Mouse (Mus musculus): ENCODE data around the gene Syngr3. TPM values are rescaled to one million over a fixed set of nuclear protein-coding genes. Genes with fewer than 3 reads are reported as not detected.

Gene Syngr3
- polyA plus RNA-seq (2014; fragmentation: Illumina TruSeq; extraction: RNeasy Lipid Tissue Mini Kit (QIAGEN cat#74804); ENCODE audit: low read depth, low replicate concordance), result not detected

GRCm38 (mm10) chr17:24689251-24690081 is at the start of gene Syngr3:
Gene Syngr3, minus strand, starts transcription at chr17:24689955.

GRCm38 (mm10) chr17:24736330-24737051 is 46.7 kb upstream of the Syngr3 start, which contains the start of gene Msrb1:
Gene Msrb1, plus strand, starts transcription at chr17:24736642.

GRCm38 (mm10) chr17:24727618-24728017 is 37.9 kb upstream of the Syngr3 start, which contains the start of gene Rpl3l:
Gene Rpl3l, plus strand, starts transcription at chr17:24727820.

GRCm38 (mm10) chr17:24724184-24724583 is 34.4 kb upstream of the Syngr3 start, which contains the start of gene Ndufb10:
Gene Ndufb10, minus strand, starts transcription at chr17:24724478.

GRCm38 (mm10) chr17:24717943-24718342 is 28.2 kb upstream of the Syngr3 start, which contains the start of the genes Rnf151 and Rps2:
Gene Rnf151, minus strand, starts transcription at chr17:24718063.
Gene Rps2, plus strand, starts transcription at chr17:24718116.

GRCm38 (mm10) chr17:24706982-24707800 is 17.4 kb upstream of the Syngr3 start, which contains the start of gene Tbl3:
Gene Tbl3, minus strand, starts transcription at chr17:24707660.

GRCm38 (mm10) chr17:24696011-24696697 is 6.4 kb upstream of the Syngr3 start, which contains the start of the genes Gfer and Noxo1:
Gene Gfer, minus strand, starts transcription at chr17:24696156.
Gene Noxo1, plus strand, starts transcription at chr17:24696234.

GRCm38 (mm10) chr17:24669545-24670245 is 20.1 kb downstream of the Syngr3 start, which contains the start of gene Zfp598:
Gene Zfp598, plus strand, starts transcription at chr17:24669687.

GRCm38 (mm10) chr17:24658017-24658758 is 31.6 kb downstream of the Syngr3 start, which contains the start of gene Npw:
Gene Npw, minus strand, starts transcription at chr17:24658457.

GRCm38 (mm10) chr17:24650070-24650616 is 39.6 kb downstream of the Syngr3 start, which contains the start of gene Slc9a3r2:
Gene Slc9a3r2, minus strand, starts transcription at chr17:24650327.

Other genes with a start within 250 kb of the Syngr3 start
- not detected for gene Dnase1l2, start 246.8 kb downstream of the Syngr3 start, polyA plus RNA-seq (2014; fragmentation: Illumina TruSeq; extraction: RNeasy Lipid Tissue Mini Kit (QIAGEN cat#74804); ENCODE audit: low read depth, low replicate concordance)
- gene E4f1, start 219.6 kb downstream of the Syngr3 start, polyA plus RNA-seq (2014; fragmentation: Illumina TruSeq; extraction: RNeasy Lipid Tissue Mini Kit (QIAGEN cat#74804); ENCODE audit: low read depth, low replicate concordance), result 0.37 TPM
- 6.5 TPM for gene Pgp, start 219.6 kb downstream of the Syngr3 start, polyA plus RNA-seq (2014; fragmentation: Illumina TruSeq; extraction: RNeasy Lipid Tissue Mini Kit (QIAGEN cat#74804); ENCODE audit: low read depth, low replicate concordance)
- gene Bricd5, start 216.1 kb downstream of the Syngr3 start, polyA plus RNA-seq (2014; fragmentation: Illumina TruSeq; extraction: RNeasy Lipid Tissue Mini Kit (QIAGEN cat#74804); ENCODE audit: low read depth, low replicate concordance), result not detected
- gene Mlst8, start 210.9 kb downstream of the Syngr3 start, polyA plus RNA-seq (2014; fragmentation: Illumina TruSeq; extraction: RNeasy Lipid Tissue Mini Kit (QIAGEN cat#74804); ENCODE audit: low read depth, low replicate concordance), result 1.8 TPM
- gene Caskin1, start 201.4 kb downstream of the Syngr3 start, polyA plus RNA-seq (2014; fragmentation: Illumina TruSeq; extraction: RNeasy Lipid Tissue Mini Kit (QIAGEN cat#74804); ENCODE audit: low read depth, low replicate concordance), result not detected
- 3.5 TPM for gene Traf7, start 162.0 kb downstream of the Syngr3 start, polyA plus RNA-seq (2014; fragmentation: Illumina TruSeq; extraction: RNeasy Lipid Tissue Mini Kit (QIAGEN cat#74804); ENCODE audit: low read depth, low replicate concordance)
- gene Rab26, start 155.7 kb downstream of the Syngr3 start, polyA plus RNA-seq (2014; fragmentation: Illumina TruSeq; extraction: RNeasy Lipid Tissue Mini Kit (QIAGEN cat#74804); ENCODE audit: low read depth, low replicate concordance), result not detected
- gene Pkd1, start 140.1 kb downstream of the Syngr3 start, polyA plus RNA-seq (2014; fragmentation: Illumina TruSeq; extraction: RNeasy Lipid Tissue Mini Kit (QIAGEN cat#74804); ENCODE audit: low read depth, low replicate concordance), result 1.3 TPM
- gene Tsc2, start 57.3 kb downstream of the Syngr3 start, polyA plus RNA-seq (2014; fragmentation: Illumina TruSeq; extraction: RNeasy Lipid Tissue Mini Kit (QIAGEN cat#74804); ENCODE audit: low read depth, low replicate concordance), result 7.0 TPM
- gene Nthl1, start 57.3 kb downstream of the Syngr3 start, polyA plus RNA-seq (2014; fragmentation: Illumina TruSeq; extraction: RNeasy Lipid Tissue Mini Kit (QIAGEN cat#74804); ENCODE audit: low read depth, low replicate concordance), result 0.50 TPM
- gene Slc9a3r2, start 39.6 kb downstream of the Syngr3 start, polyA plus RNA-seq (2014; fragmentation: Illumina TruSeq; extraction: RNeasy Lipid Tissue Mini Kit (QIAGEN cat#74804); ENCODE audit: low read depth, low replicate concordance), result 3.9 TPM
- gene Npw, start 31.5 kb downstream of the Syngr3 start, polyA plus RNA-seq (2014; fragmentation: Illumina TruSeq; extraction: RNeasy Lipid Tissue Mini Kit (QIAGEN cat#74804); ENCODE audit: low read depth, low replicate concordance), result not detected
- gene Zfp598, start 20.3 kb downstream of the Syngr3 start, polyA plus RNA-seq (2014; fragmentation: Illumina TruSeq; extraction: RNeasy Lipid Tissue Mini Kit (QIAGEN cat#74804); ENCODE audit: low read depth, low replicate concordance), result 3.4 TPM
- 12.1 TPM for gene Gfer, start 6.2 kb upstream of the Syngr3 start, polyA plus RNA-seq (2014; fragmentation: Illumina TruSeq; extraction: RNeasy Lipid Tissue Mini Kit (QIAGEN cat#74804); ENCODE audit: low read depth, low replicate concordance)
- gene Noxo1, start 6.3 kb upstream of the Syngr3 start, polyA plus RNA-seq (2014; fragmentation: Illumina TruSeq; extraction: RNeasy Lipid Tissue Mini Kit (QIAGEN cat#74804); ENCODE audit: low read depth, low replicate concordance), result not detected
- 0.58 TPM for gene Tbl3, start 17.7 kb upstream of the Syngr3 start, polyA plus RNA-seq (2014; fragmentation: Illumina TruSeq; extraction: RNeasy Lipid Tissue Mini Kit (QIAGEN cat#74804); ENCODE audit: low read depth, low replicate concordance)
- not detected for gene Rnf151, start 28.1 kb upstream of the Syngr3 start, polyA plus RNA-seq (2014; fragmentation: Illumina TruSeq; extraction: RNeasy Lipid Tissue Mini Kit (QIAGEN cat#74804); ENCODE audit: low read depth, low replicate concordance)
- 483 TPM for gene Rps2, start 28.2 kb upstream of the Syngr3 start, polyA plus RNA-seq (2014; fragmentation: Illumina TruSeq; extraction: RNeasy Lipid Tissue Mini Kit (QIAGEN cat#74804); ENCODE audit: low read depth, low replicate concordance)
- gene Ndufb10, start 34.5 kb upstream of the Syngr3 start, polyA plus RNA-seq (2014; fragmentation: Illumina TruSeq; extraction: RNeasy Lipid Tissue Mini Kit (QIAGEN cat#74804); ENCODE audit: low read depth, low replicate concordance), result 138 TPM
- gene Rpl3l, start 37.9 kb upstream of the Syngr3 start, polyA plus RNA-seq (2014; fragmentation: Illumina TruSeq; extraction: RNeasy Lipid Tissue Mini Kit (QIAGEN cat#74804); ENCODE audit: low read depth, low replicate concordance), result not detected
- gene Msrb1, start 46.7 kb upstream of the Syngr3 start, polyA plus RNA-seq (2014; fragmentation: Illumina TruSeq; extraction: RNeasy Lipid Tissue Mini Kit (QIAGEN cat#74804); ENCODE audit: low read depth, low replicate concordance), result 93.0 TPM
- not detected for gene Hs3st6, start 63.0 kb upstream of the Syngr3 start, polyA plus RNA-seq (2014; fragmentation: Illumina TruSeq; extraction: RNeasy Lipid Tissue Mini Kit (QIAGEN cat#74804); ENCODE audit: low read depth, low replicate concordance)
- gene Meiob, start 114.3 kb upstream of the Syngr3 start, polyA plus RNA-seq (2014; fragmentation: Illumina TruSeq; extraction: RNeasy Lipid Tissue Mini Kit (QIAGEN cat#74804); ENCODE audit: low read depth, low replicate concordance), result 22.4 TPM
- gene Hagh, start 150.2 kb upstream of the Syngr3 start, polyA plus RNA-seq (2014; fragmentation: Illumina TruSeq; extraction: RNeasy Lipid Tissue Mini Kit (QIAGEN cat#74804); ENCODE audit: low read depth, low replicate concordance), result 123 TPM
- 116 TPM for gene Fahd1, start 160.4 kb upstream of the Syngr3 start, polyA plus RNA-seq (2014; fragmentation: Illumina TruSeq; extraction: RNeasy Lipid Tissue Mini Kit (QIAGEN cat#74804); ENCODE audit: low read depth, low replicate concordance)
- gene Igfals, start 176.0 kb upstream of the Syngr3 start, polyA plus RNA-seq (2014; fragmentation: Illumina TruSeq; extraction: RNeasy Lipid Tissue Mini Kit (QIAGEN cat#74804); ENCODE audit: low read depth, low replicate concordance), result 3.5 TPM
- 4.6 TPM for gene Nubp2, start 196.4 kb upstream of the Syngr3 start, polyA plus RNA-seq (2014; fragmentation: Illumina TruSeq; extraction: RNeasy Lipid Tissue Mini Kit (QIAGEN cat#74804); ENCODE audit: low read depth, low replicate concordance)
- not detected for gene Spsb3, start 196.7 kb upstream of the Syngr3 start, polyA plus RNA-seq (2014; fragmentation: Illumina TruSeq; extraction: RNeasy Lipid Tissue Mini Kit (QIAGEN cat#74804); ENCODE audit: low read depth, low replicate concordance)
- gene Eme2, start 205.1 kb upstream of the Syngr3 start, polyA plus RNA-seq (2014; fragmentation: Illumina TruSeq; extraction: RNeasy Lipid Tissue Mini Kit (QIAGEN cat#74804); ENCODE audit: low read depth, low replicate concordance), result 1.8 TPM
- 3.6 TPM for gene Mrps34, start 205.2 kb upstream of the Syngr3 start, polyA plus RNA-seq (2014; fragmentation: Illumina TruSeq; extraction: RNeasy Lipid Tissue Mini Kit (QIAGEN cat#74804); ENCODE audit: low read depth, low replicate concordance)
- gene Nme3, start 206.5 kb upstream of the Syngr3 start, polyA plus RNA-seq (2014; fragmentation: Illumina TruSeq; extraction: RNeasy Lipid Tissue Mini Kit (QIAGEN cat#74804); ENCODE audit: low read depth, low replicate concordance), result 4.9 TPM
- gene Mapk8ip3, start 247.0 kb upstream of the Syngr3 start, polyA plus RNA-seq (2014; fragmentation: Illumina TruSeq; extraction: RNeasy Lipid Tissue Mini Kit (QIAGEN cat#74804); ENCODE audit: low read depth, low replicate concordance), result 2.4 TPM